Mouse (Mus musculus) gastrocnemius, adult 2 months (tissue): Measurements from ENCODE around the gene Polr3a. TPM values are rescaled to one million over a fixed set of nuclear protein-coding genes. Genes with fewer than 3 reads are reported as not detected.
"Not testable (repeated sequence)": the region's sequence is repeated elsewhere in the genome, so short reads cannot be mapped to it uniquely, and the experiment has no call there.

ENCODE experiments used
- DNase-seq: peaks from one replicate; pipeline ENCODE4 v3.0.0; 2022
- H3K27ac ChIP-seq: fragments of 200-600 bp; 2 replicates; pipeline ENCODE4 v1.8.1; 2022; ENCODE audit warnings: mild to moderate bottlenecking
- H3K4me3 ChIP-seq: fragments of 200-600 bp; 2 replicates; pipeline ENCODE4 v1.8.1; 2022; ENCODE audit warnings: mild to moderate bottlenecking, moderate library complexity
- CTCF ChIP-seq: fragments of 200-600 bp; IDR thresholded peaks from 2 replicates; pipeline ENCODE4 v1.8.1; 2022; ENCODE audit warnings: antibody characterized with exemption, mild to moderate bottlenecking, moderate library complexity
- intact Hi-C: fragments of 180-260 bp; cut with DNase I; formaldehyde crosslinking; loops from one replicate; pipeline ENCODE4 v1.15.1; 2025
- total RNA-seq, 2 experiments: library from RNA; stranded (reverse); gene quantifications; 2 replicates each; pipeline ENCODE4 v1.2.3; 2021

The Polr3a gene
- total RNA-seq, 2 experiments from 2014 or later: 8.7 TPM

DNA sequence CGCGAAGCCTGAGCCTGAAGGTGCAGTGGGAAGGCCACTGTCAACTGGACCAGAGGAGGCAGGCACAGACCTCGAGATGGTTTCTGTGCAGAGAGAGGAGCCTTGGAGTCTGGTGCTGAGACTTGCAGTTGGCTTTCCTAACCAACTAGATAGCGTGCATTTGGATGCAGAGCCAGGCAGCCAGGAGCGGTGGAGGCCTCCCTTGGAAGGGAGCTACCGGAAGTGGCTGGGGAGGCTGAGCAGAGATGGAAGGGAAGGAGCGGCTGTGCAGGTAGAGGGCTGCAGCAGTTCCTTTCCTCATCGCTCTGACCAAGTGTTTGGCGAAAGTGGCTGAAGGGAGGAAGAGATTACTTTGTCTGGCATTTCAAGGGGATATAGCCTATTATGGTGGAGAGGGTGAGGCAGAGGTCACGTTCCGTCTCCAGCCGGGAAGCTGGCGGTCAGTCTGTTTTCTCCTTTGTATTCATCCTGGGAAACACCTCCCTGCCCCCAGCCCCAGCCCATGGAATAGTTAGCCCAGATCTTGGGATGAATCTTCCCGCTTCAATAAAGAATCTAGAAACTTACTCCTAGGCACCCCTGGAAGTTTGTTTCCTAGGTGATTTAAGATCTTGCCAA, 20.7 kb upstream of the Polr3a start:
- H3K4me3 ChIP-seq: no peak overlapping the region
- no peak for TF ChIP-seq CTCF

DNA sequence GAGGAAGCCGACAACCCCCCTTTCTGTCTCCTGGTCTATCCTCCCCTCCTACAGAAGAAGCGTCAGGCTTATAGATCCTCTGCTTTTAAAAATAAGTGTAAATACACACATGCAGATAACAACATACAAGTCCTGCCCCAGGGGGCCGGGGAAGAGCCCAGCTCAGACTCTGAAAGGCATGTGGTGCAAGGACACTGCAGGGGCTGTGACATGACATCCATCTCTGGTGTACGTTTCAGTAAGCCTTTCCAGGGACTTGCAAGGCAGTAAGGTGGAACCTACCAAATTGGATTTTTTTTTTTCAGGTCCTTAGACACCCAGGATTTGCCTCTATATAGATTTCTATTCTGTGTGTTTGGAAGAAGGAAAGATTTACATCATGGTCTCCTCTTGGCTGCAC, 14.4 kb upstream of the Polr3a start:
- no peak for DNase-seq
- intact Hi-C loops: loop anchor here (5.0 kb wide), 3 partner anchors 41 to 516 kb away; no protein-coding TSS in a partner anchor
- H3K27ac ChIP-seq: no peak overlapping the region

More for the DNA sequence above, 20.7 kb upstream of the Polr3a start:
- intact Hi-C loops: no loop called here
- no peak overlapping the region for H3K27ac ChIP-seq
- DNase-seq: no peak

DNA sequence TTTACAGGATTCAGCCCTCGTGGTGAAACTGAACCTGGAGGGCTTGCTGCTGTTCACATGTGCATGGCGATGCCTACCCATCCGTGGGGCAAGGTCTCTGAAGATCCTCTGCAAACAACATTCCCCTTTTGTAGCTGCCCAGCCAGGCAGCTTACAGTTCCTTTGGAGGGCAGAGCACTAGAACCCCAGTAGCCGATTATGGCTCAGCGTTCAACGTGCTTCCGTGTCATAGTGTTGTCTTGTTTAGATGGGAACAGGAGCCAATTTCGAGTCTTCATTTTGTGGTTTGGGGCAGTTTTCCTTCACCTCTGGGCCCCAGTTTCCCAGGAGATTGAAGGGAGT, 14.0 kb upstream of the Polr3a start:
- TF ChIP-seq CTCF: no peak
- intact Hi-C loops: loop anchor here (5.0 kb wide), 3 partner anchors 41 to 516 kb away; no protein-coding TSS in a partner anchor
- H3K27ac ChIP-seq: peak overlapping the region; percentile 46; the same call in 1 of the 2 replicates
- no peak for DNase-seq
- peak overlapping the region; percentile 53 for H3K4me3 ChIP-seq

More for the DNA sequence above, 14.4 kb upstream of the Polr3a start:
- no peak overlapping the region for H3K4me3 ChIP-seq
- no peak for TF ChIP-seq CTCF

DNA sequence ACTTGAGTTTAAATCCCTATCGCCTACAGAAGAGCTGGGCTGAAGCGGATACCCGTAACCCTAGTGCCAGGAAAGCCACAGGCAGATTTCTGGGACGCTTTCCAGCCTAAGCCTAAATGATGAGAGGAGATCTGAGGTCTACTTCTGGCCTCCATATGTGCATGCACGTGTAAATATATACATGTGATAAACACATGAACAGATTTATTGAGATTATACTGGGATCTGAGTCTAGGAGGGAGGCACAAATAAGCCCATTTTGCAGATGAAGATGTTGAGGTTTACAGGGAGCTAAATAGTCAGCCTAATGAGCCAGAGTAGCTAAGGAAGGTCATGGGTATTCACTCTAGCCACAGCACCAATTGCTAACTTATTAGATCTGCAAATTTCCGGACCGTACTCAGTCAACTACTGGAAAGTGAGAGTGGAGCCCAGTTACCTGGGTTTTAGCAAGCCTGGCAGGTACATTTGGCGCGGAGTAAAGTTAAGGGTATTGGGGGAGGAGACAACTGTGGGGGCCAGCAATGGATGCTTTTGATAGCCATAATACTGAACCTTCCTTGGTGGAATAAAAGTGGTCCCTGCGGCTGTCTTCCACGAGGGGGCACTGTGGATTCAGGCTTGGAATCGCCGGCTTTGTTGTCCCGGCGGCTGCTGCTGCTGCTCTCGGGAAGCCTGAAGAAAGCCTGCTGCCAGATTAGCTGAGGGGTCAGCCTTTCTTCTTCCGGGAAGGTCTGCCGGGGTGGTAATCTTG, 13.4 kb upstream of the Polr3a start:
- H3K27ac ChIP-seq: peak overlapping the region; percentile 46; the same call in 1 of the 2 replicates
- intact Hi-C loops: loop anchor here (5.0 kb wide), 3 partner anchors 42 to 517 kb away; no protein-coding TSS in a partner anchor
- peak; percentile 94 for TF ChIP-seq CTCF
- DNase-seq: peak; percentile 83
- H3K4me3 ChIP-seq: peak overlapping the region; percentile 53

DNA sequence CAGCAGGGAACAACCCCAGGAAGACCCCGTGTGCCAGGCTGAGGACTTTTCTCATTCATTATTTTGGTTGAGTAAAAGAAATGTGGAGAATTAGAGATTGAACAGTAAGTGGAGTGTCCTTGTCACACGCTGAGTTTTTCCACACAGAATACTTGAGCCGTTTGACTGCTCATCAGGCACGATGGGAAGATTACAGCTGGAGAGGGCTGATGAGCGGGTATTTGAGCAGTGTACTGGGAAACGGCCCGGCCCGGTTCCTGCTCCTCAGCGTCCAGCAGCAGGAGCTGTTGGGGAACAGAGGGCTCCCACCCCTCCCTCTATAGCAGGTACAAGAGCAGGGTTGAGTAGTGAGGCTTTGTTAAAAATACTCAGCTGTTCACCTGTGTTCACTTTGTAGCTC, 12.6 kb upstream of the Polr3a start:
- H3K4me3 ChIP-seq: no peak overlapping the region
- intact Hi-C loops: loop anchor here (10.0 kb wide), 2 partner anchors 955 to 1065 kb away; partner anchors contain the start of gene Zmiz1
- no peak overlapping the region for H3K27ac ChIP-seq
- no peak for DNase-seq
- TF ChIP-seq CTCF: no peak

DNA sequence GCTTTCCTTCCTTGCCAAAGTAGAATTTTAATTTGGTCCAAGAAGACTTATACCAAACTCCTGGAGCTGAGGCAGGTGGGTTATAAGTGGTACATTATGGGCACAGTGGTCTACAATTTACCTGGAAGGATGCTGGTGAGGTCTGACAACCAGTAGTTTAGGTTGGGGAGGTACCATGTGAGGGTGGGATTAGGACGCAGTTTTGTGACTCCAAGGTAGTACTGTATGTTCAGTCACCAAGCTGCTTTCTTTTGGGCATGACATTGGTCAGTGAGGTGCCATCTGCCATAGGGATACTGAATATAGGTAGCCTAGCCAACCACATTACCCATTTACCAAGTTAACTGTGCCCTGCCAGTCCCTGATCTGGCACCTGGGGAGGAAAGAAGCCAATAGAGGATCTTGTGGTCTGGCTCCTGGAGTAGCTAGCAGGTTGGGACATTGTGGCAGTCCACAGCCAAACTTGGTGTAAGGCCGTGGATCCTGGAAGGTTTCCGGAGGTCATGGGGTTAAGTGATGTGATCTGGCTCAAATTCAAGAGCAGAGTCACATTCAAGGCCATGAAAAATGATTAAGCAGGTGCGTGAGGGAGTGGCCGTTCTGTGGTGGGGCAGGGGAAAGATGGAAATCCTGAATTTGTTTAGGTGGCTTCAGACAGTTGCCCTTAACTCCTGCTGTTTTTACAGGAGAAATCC, 11.8 kb upstream of the Polr3a start:
- no peak overlapping the region for H3K27ac ChIP-seq
- no peak overlapping the region for H3K4me3 ChIP-seq
- no peak for TF ChIP-seq CTCF
- intact Hi-C loops: loop anchor here (10.0 kb wide), 2 partner anchors 956 to 1066 kb away; partner anchors contain the start of gene Zmiz1
- DNase-seq: no peak

DNA sequence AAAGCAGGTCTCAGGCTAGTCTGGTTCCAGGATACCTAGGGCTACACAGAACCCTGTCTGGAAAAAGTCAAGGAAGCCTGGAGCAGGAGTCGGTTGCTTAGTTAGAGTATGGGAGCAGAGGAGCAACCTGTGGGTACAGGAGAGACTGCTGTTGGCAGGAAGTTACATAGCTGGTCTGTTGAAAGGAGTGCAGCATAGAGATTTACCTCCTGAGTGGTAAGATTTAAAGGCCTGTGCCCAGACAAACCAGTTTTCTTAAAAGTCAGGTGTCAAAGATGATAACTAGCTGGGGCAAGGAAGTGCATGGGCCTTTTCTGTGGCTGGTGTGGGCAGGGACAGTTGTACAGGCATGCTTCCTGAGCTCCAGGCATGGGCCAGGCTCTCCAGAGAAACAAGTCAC, 10.6 kb upstream of the Polr3a start:
- no peak overlapping the region for H3K4me3 ChIP-seq
- TF ChIP-seq CTCF: no peak
- no peak for DNase-seq
- no peak overlapping the region for H3K27ac ChIP-seq
- intact Hi-C loops: loop anchor here (10.0 kb wide), 2 partner anchors 957 to 1067 kb away; partner anchors contain the start of gene Zmiz1

DNA sequence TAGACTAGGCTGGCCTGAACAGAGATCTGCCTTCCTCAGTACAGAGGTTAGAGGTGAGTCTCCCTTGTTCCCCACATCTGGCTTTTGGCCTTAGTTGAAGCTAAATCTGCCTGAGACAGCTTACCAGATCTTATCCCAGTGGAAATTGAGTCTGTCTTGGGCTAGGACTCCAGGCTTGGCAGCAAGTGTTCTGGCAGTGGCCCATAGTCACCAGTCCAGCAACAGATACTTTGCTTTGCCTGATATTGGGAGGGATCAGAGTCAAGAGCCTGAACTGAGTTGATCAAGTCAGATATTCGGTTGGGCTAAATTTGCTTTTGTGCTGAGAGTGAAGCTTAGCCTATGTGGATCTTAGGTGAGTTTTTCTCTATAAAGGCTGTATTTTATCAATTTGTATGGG, 9.6 kb upstream of the Polr3a start:
- Histone ChIP-seq H3K4me3 (no peak overlapping the region), H3K27ac (peak overlapping the region; percentile 56)
- no peak for TF ChIP-seq CTCF
- DNase-seq: peak; percentile 74
- intact Hi-C loops: loop anchor here (10.0 kb wide), 2 partner anchors 958 to 1068 kb away; partner anchors contain the start of gene Zmiz1

DNA sequence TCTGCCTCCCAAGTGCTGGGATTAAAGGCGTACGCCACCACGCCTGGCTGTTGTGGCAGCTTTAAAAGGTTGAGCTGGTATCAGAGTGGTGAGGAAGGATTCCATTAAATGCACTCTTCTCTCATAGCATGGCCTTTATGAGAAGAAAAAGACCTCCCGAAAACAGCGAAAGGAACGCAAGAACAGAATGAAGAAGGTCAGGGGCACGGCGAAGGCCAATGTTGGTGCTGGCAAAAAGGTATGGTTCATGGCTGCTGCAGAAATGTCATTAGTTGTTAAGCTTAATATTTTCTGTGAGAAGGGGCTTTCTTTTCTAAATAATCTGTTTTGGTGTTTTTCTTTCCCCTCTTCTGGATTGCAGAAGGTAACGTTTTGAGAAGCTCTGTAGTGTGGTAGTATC, 6.4 kb upstream of the Polr3a start:
- DNase-seq: no peak
- no peak overlapping the region for H3K4me3 ChIP-seq
- intact Hi-C loops: loop anchor here (10.0 kb wide), 2 partner anchors 962 to 1072 kb away; partner anchors contain the start of gene Zmiz1
- no peak for TF ChIP-seq CTCF
- no peak overlapping the region for H3K27ac ChIP-seq

DNA sequence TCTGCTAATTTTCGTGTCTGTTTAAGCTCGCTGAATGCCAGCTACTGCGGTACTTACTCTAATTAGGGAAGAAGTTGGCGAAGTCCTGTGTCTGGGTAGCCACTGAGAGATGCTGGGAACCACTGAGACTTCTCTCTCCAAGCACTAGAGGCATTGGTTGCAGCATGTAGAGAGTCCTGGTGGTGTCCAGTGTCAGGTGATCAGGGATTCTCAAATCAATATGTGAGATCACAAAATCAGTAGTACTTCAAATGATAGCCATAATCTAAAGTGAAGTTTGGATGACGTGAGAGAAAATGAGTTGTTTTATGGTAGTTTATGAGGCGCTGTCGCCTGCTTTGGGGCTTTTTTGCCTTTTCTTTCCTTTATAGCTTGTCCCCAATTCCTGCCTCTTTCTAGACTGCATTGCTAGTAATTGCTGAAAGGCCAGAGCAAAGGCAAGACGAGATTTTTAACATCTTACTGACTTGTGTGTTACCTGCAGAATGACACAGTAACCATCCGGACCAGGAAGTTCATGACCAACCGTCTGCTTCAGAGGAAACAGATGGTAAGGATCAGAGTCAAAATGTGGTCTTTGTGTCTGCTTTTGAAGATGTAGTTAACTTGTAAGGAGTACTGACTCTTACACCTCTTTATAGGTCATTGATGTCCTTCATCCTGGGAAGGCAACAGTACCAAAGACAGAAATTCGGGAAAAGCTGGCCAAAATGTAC, 4.6 kb upstream of the Polr3a start:
- no peak for DNase-seq
- intact Hi-C loops: loop anchor here (10.0 kb wide), 2 partner anchors 963 to 1073 kb away; partner anchors contain the start of gene Zmiz1
- TF ChIP-seq CTCF: no peak
- Histone ChIP-seq H3K4me3 (peak overlapping the region; percentile 74), H3K27ac (peak overlapping the region; percentile 93)

DNA sequence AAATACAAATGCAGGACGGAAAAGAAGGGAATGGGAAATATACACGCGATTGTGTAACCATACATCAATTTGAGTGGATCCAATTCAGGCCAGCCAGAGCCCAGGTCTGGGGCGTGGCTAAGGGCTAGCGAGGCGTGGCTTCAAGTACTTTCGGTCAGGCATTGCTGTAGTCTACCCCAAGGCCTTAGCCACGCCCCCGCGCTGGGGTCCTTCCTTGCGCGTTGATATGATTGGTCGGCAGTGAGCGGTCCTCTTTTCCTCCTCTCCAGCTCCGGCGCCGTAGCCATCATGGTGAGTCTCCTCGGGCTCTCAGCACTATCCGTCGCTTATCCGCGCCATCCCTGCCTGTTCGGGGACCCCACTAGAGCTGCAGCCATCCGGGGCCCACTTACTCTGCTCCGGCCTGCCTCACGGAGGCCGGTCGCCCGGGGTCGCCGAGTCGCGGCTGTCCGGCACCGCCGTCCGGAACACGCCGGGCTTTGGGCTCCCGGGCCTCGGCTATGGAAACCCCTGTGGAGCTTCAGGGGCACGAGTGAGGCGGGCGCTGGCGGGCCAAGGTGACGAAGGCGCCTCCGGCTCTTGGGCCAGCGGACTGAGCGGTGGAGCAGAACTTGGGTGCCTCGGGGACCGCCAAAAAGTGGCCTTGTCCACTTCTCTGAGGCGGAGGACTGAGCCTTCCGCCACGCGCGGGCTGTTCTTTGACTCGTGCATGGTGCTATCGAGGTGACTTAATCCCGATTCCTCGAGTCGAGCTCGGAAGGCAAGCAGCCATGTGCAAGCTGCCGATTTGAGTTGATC, 3.8 kb upstream of the Polr3a start:
- Histone ChIP-seq H3K27ac (peak overlapping the region; percentile 93), H3K4me3 (peak overlapping the region; percentile 74)
- peak; percentile 96 for DNase-seq
- TF ChIP-seq CTCF: no peak
- intact Hi-C loops: loop anchor here (10.0 kb wide), 2 partner anchors 964 to 1074 kb away; partner anchors contain the start of gene Zmiz1

DNA sequence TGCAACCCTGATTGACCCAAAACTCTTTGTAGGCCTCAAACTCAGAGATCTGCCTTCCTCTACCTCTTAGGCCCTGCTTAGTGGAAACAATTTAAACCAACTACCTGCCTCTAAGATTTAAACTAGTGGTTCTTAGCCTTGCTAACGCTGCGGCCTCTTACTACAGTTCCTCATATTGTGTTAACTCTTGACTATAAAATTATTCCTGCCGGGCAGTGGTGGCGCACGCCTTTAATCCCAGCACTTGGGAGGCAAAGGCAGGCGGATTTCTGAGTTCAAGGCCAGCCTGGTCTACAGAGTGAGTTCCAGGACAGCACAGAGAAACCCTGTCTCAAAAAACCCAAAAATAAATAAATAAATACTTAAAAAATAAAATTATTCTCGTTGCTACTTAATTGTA, 2.9 kb upstream of the Polr3a start:
- H3K4me3 ChIP-seq, DNase-seq: not testable (repeated sequence)
- intact Hi-C loops: loop anchor here (10.0 kb wide), 2 partner anchors 965 to 1075 kb away; partner anchors contain the start of gene Zmiz1
- H3K27ac ChIP-seq: peak overlapping the region; percentile 93
